Mouse (Mus musculus) lung, postnatal 0 days (tissue): Measurements from ENCODE around the gene Dhfr. TPM values are rescaled to one million over a fixed set of nuclear protein-coding genes. Genes with fewer than 3 reads are reported as not detected.

Experiments used
- ATAC-seq: fragments of 200-750 bp; cut with Nextera tagmentation; 2 replicates; pipeline ENCODE4 v1.8.0; 2017; ENCODE audit warnings: moderate library complexity
- DNase-seq: peaks from one replicate; pipeline ENCODE4 v3.0.0-alpha.2; 2016; ENCODE audit warnings: low spot score
- H3K27ac ChIP-seq: fragments of 300-500 bp; sonication (generic); 2 replicates; pipeline ENCODE4 v1.5.1; 2014; ENCODE audit warnings: antibody characterized with exemption, mild to moderate bottlenecking, low read length, mixed read lengths
- H3K27me3 ChIP-seq: fragments of 300-500 bp; sonication (generic); replicated peaks from 2 replicates; pipeline ENCODE4 v1.6.1; 2014; ENCODE audit warnings: low read length, mixed read lengths; ENCODE audit not compliant: insufficient read depth
- H3K36me3 ChIP-seq: fragments of 300-500 bp; sonication (generic); 2 replicates; pipeline ENCODE4 v1.6.1; 2014; ENCODE audit warnings: low read length, mixed read lengths; ENCODE audit not compliant: insufficient read depth
- H3K4me1 ChIP-seq: fragments of 300-500 bp; sonication (generic); 2 replicates; pipeline ENCODE4 v1.6.1; 2014; ENCODE audit warnings: antibody characterized with exemption, low read depth, low read length, mixed read lengths; ENCODE audit not compliant: insufficient read depth
- H3K4me2 ChIP-seq: fragments of 300-500 bp; sonication (generic); replicated peaks from 2 replicates; pipeline ENCODE4 v1.6.1; 2014; ENCODE audit warnings: low read depth, mild to moderate bottlenecking, low read length, moderate library complexity, mixed read lengths
- H3K4me3 ChIP-seq: fragments of 300-500 bp; sonication (generic); 2 replicates; pipeline ENCODE4 v1.5.1; 2014; ENCODE audit warnings: low read depth, low read length
- H3K9ac ChIP-seq: fragments of 300-500 bp; sonication (generic); replicated peaks from 2 replicates; pipeline ENCODE4 v1.6.1; 2014; ENCODE audit warnings: low read depth, mild to moderate bottlenecking
- H3K9me3 ChIP-seq: fragments of 300-500 bp; sonication (generic); 2 replicates; pipeline ENCODE4 v1.6.1; 2016; ENCODE audit warnings: low read length, mixed read lengths
- CTCF ChIP-seq: IDR thresholded peaks from 2 replicates; pipeline ENCODE4 v1.5.1; 2016; ENCODE audit warnings: antibody characterized with exemption, mild to moderate bottlenecking
- EP300 ChIP-seq: IDR thresholded peaks from 2 replicates; pipeline ENCODE4 v1.6.1; 2016; ENCODE audit warnings: antibody characterized with exemption, mild to moderate bottlenecking, control low read depth
- WGBS: fragments of 180-500 bp; shearing (Covaris S2); extraction: QIAGEN DNeasy Blood & Tissue Kit; methylation state at CpG from one replicate; pipeline ENCODE4 v1.1.7; 2014; 5-methylcytosine and 5-hydroxymethylcytosine counted together
- polyA plus RNA-seq: library from polyadenylated mRNA; unstranded; fragments of >200 nt; fragmentation: Nextera tagmentation; extraction: Ambion mirVana; gene quantifications from 2 replicates; pipeline ENCODE4 v1.2.1, GENCODE M21; 2015

Gene Dhfr
- polyA plus RNA-seq, 1 experiment from 2014 or later: 2.7 TPM

- DNase-seq (no peak), ATAC-seq (no peak)
- Histone ChIP-seq H3K4me1 (no peaks in the 10 kb centered on the region), H3K9ac (no peak overlapping the region), H3K9me3 (no peaks in the 10 kb centered on the region), H3K36me3 (0 out of 2 replicates have a peak, but pooled peaks cover under 1% of the 10 kb centered on the region), H3K4me3 (no peak overlapping the region), H3K27me3 (no peaks in the 10 kb centered on the region), H3K27ac (no peak overlapping the region), H3K4me2 (no peak overlapping the region)
- WGBS: 90% methylated on average over 3 of the region's 3 CpGs
- no peak for TF ChIP-seq EP300
- no peak for TF ChIP-seq CTCF
These were observed 23.9 kb upstream of the Dhfr start for GRCm38 (mm10) chr13:92330621-92331020.

GRCm38 (mm10) chr13:92332103-92332879, 22.2 kb upstream of the Dhfr start:
- no peak overlapping the region for H3K4me2 ChIP-seq
- ATAC-seq: no peak

GRCm38 (mm10) chr13:92336857-92337256, 17.7 kb upstream of the Dhfr start:
- Histone ChIP-seq H3K4me1 (no peaks in the 10 kb centered on the region), H3K4me2 (no peak overlapping the region), H3K9ac (no peak overlapping the region), H3K4me3 (no peak overlapping the region), H3K27ac (no peak overlapping the region), H3K36me3 (no peaks in the 10 kb centered on the region), H3K9me3 (no peaks in the 10 kb centered on the region), H3K27me3 (no peaks in the 10 kb centered on the region)
- 96% methylated on average over 1 of the region's 1 CpGs for WGBS
- ATAC-seq (no peak), DNase-seq (no peak)
- TF ChIP-seq EP300 (no peak), CTCF (no peak)

More at GRCm38 (mm10) chr13:92332103-92332879, 22.2 kb upstream of the Dhfr start:
- Histone ChIP-seq H3K4me3 (no peak overlapping the region), H3K36me3 (no peaks in the 10 kb centered on the region), H3K9me3 (no peaks in the 10 kb centered on the region), H3K27me3 (no peaks in the 10 kb centered on the region), H3K27ac (no peak overlapping the region), H3K4me1 (no peaks in the 10 kb centered on the region), H3K9ac (no peak overlapping the region)
- WGBS: 92% methylated on average over 15 of the region's 15 CpGs
- DNase-seq: no peak
- no peak for TF ChIP-seq EP300
- no peak for TF ChIP-seq CTCF

GRCm38 (mm10) chr13:92337773-92338462, 16.6 kb upstream of the Dhfr start:
- Histone ChIP-seq H3K9ac (no peak overlapping the region), H3K9me3 (no peaks in the 10 kb centered on the region), H3K4me3 (no peak overlapping the region), H3K36me3 (0 out of 2 replicates have a peak, but pooled peaks cover under 1% of the 10 kb centered on the region), H3K4me2 (no peak overlapping the region), H3K4me1 (no peaks in the 10 kb centered on the region), H3K27me3 (no peaks in the 10 kb centered on the region), H3K27ac (no peak overlapping the region)
- ATAC-seq (no peak), DNase-seq (peak; percentile 45)
- 70% methylated on average over 6 of the region's 6 CpGs for WGBS
- TF ChIP-seq CTCF: no peak
- TF ChIP-seq EP300: no peak

- H3K9ac ChIP-seq: no peak overlapping the region
- H3K4me3 ChIP-seq: no peak overlapping the region
- TF ChIP-seq EP300: no peak
- no peak for TF ChIP-seq CTCF
- no peak for DNase-seq
- WGBS: 79% methylated on average over 3 of the region's 3 CpGs
- H3K27me3 ChIP-seq: no peaks in the 10 kb centered on the region
- H3K4me2 ChIP-seq: no peak overlapping the region
- no peak for ATAC-seq
- peaks cover 11% of the 10 kb centered on the region; the same call in 1 of the 2 replicates for H3K36me3 ChIP-seq
- H3K9me3 ChIP-seq: no peaks in the 10 kb centered on the region
- H3K4me1 ChIP-seq: no peaks in the 10 kb centered on the region
- H3K27ac ChIP-seq: no peak overlapping the region
These were observed 14.7 kb upstream of the Dhfr start for GRCm38 (mm10) chr13:92339787-92340186.

- Histone ChIP-seq H3K4me2 (no peak overlapping the region), H3K36me3 (peaks cover 15% of the 10 kb centered on the region), H3K4me3 (no peak overlapping the region), H3K9me3 (no peaks in the 10 kb centered on the region), H3K27ac (no peak overlapping the region), H3K4me1 (no peaks in the 10 kb centered on the region), H3K9ac (no peak overlapping the region), H3K27me3 (no peaks in the 10 kb centered on the region)
- ATAC-seq: no peak
- TF ChIP-seq EP300 (no peak), CTCF (no peak)
- DNase-seq: no peak
- WGBS: 95% methylated on average over 8 of the region's 8 CpGs
These were observed 10.5 kb upstream of the Dhfr start for GRCm38 (mm10) chr13:92344033-92344432.
